Mouse (Mus musculus): ENCODE results near the gene Phox2a.

Gene Phox2a

DNA sequence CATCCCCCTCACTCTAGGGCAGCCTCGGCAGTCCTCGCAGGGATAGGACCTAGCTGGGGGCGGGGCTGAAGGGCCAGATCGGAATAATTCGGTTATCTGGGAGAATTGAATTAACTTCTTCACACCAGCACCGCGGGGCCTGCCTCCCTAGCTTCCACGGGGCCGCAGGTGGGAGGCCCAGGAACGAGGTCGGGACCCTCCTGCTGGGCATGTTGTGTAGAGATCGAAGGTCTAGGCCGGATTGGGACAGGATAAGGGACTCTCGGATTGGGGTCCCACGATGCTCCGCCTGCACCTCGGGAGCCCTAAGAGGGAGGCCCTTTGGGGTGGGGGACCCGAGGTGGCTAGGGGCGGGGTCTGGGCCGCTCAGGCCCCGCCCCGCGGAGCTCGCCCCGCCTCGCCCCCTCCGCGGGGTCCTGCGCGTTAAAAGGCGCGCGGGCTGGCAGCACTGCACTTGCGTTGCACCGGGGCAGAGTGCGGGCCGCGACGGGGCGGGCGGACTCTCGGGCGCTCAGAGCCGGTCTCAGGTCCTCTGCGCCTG lies at the start of gene Phox2a:
Gene Phox2a, plus strand, starts transcription at position 453 of the 541 bp plus-strand sequence.
- POLR2A ChIA-PET, result interaction anchor here in 3 of 4 experiments (0.6 to 3.7 kb wide), 35 partner anchors 9 to 392 kb away, joined by 3 to 15 read pairs (median 4); partner anchors contain the start of genes Inppl1 (in 3 of the 3), Clpb (in 2 of the 3), Folr1 (in 2 of the 3) and Lamtor1 (in 1 of the 3)
- CTCF ChIA-PET, result interaction anchor here (0.5 to 1.6 kb wide), 12 partner anchors 15 to 507 kb away, joined by 3 to 5 read pairs (median 4); partner anchors contain the start of gene Clpb (in 1 of the 4)

DNA sequence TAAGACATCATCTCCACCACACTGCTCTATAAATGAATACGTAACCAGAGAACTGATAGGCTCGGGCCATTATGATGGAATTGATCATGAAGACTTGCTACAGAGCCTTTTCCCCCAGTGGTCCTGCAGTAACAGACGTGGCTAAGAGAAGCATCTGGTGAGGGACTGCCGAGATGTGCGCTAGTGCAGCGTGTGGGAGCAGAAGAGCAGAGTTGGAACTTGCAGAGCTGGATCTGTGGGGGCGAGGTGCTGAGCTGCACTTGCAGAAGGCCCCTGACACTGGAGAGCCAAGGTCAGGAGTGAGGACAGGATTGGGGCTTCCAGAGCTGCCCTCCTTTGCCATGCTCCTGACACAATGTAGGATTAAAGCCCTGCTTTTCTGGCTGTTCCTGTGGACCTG lies 48.1 kb upstream of the Phox2a start:
- ChIA-PET CTCF (interaction anchor here in 2 of 4 experiments (0.6 to 0.7 kb wide), 2 partner anchors 14 to 358 kb away, joined by 3 read pairs; no protein-coding TSS in a partner anchor), POLR2A (interaction anchor here in 1 of 4 experiments (1.2 to 1.5 kb wide), 4 partner anchors 10 to 183 kb away, joined by 3 to 4 read pairs (median 3); no protein-coding TSS in a partner anchor)

DNA sequence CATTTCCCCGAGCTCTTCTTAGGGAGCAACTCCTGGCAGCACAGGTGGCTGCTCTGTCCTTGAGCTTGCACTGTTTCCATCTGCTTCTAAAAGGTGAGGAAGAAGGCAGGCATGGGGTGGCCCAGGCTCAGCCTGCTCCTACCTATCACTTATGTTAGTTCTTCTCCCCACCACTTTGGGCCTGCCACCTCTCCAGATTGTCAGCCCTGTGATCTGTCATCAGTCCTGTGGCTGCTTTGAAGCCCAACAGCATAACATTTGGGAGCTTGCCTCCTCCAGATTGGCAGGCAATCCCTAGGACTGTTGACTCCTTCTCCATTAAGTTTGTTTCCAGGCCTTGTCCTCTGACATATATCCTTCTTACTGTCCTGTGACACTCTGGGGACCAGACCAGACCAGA lies 46.5 kb upstream of the Phox2a start:
- POLR2A ChIA-PET, result no interaction called here
- CTCF ChIA-PET, result no interaction called here

DNA sequence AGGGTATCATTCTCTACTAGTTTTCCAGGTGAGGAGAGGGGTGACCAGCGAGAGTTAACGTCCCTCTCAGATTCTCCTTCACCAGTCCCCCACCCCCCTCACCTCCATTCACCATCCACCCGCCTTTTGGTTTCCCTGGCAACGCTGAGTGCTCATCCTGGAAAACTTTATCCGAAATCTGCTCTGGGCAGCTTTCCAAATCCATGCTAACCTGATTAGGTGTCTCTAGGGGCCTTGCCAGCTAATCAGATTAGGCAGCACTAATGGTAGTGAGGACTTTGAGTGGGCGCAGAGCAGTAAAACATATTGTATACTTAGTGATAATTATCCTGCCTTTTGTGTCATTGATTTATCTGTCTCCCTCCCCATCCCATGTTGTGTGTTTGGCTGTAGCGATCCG lies 45.4 kb upstream of the Phox2a start:
- ChIA-PET POLR2A (interaction anchor here in 1 of 4 experiments (1.0 kb wide), 1 partner anchor 88 kb away, joined by 3 read pairs; no protein-coding TSS in a partner anchor), CTCF (no interaction called here)

DNA sequence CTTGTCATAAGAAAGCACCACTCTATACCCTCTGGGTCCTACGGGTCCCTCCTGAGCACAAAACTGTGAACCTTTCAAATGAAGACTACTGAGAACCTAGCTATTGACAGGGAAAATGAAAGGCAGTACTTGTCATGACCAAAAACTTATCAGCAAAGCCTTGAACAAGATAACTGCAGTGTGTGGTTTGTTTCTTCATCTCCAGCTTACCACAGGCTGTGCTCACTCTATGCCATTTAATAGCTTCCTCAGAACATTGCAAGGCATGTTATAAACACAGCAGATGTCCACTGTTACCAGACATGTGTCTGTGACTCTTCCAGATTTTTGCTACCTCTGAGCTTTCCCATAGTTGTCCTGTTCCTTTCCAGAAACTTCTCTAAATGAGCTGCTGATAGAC lies 41.1 kb upstream of the Phox2a start:
- CTCF ChIA-PET, result no interaction called here
- POLR2A ChIA-PET, result interaction anchor here in 3 of 4 experiments (0.5 to 1.5 kb wide), 5 partner anchors 9 to 423 kb away, joined by 3 to 4 read pairs (median 3); no protein-coding TSS in a partner anchor

DNA sequence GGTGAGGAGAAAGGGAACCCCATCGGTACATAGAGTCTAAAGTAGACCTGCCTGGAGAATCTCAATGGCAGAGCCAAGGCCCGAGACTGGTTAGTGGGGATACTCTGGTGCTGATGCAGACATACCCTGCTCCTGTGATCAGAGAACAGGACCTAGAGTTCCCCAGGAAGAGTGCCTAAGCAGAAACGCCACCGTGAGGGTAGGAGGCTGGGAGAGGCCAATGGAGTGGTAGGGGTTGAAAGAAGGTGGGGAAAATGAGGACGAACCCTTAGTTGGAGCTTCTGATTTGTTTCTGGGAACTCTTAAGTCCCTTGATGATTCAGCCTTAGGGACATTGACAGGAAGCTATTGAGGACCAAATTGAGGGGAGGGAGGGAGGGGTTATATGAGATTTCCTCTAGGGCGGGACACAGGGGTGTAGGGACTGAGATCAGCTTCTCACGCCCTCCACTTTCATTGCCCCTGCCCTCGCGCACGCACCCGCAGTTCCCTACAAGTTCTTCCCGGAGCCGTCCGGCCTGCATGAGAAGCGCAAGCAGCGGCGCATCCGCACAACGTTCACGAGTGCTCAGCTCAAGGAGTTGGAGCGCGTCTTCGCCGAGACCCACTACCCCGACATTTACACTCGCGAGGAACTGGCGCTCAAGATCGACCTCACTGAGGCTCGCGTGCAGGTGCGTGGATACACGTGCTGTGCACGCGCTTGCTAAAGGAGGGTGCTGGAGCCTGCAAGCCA lies 2.4 kb downstream of the Phox2a start:
- ChIA-PET CTCF (interaction anchor here in 3 of 4 experiments (0.6 to 0.9 kb wide), 6 partner anchors 40 to 408 kb away, joined by 3 to 5 read pairs (median 4); partner anchors contain the start of gene Clpb (in 1 of the 3)), POLR2A (interaction anchor here (0.5 to 8.0 kb wide), 24 partner anchors 10 to 180 kb away, joined by 3 to 102 read pairs (median 4); partner anchors contain the start of gene Inppl1 (in 2 of the 4))

DNA sequence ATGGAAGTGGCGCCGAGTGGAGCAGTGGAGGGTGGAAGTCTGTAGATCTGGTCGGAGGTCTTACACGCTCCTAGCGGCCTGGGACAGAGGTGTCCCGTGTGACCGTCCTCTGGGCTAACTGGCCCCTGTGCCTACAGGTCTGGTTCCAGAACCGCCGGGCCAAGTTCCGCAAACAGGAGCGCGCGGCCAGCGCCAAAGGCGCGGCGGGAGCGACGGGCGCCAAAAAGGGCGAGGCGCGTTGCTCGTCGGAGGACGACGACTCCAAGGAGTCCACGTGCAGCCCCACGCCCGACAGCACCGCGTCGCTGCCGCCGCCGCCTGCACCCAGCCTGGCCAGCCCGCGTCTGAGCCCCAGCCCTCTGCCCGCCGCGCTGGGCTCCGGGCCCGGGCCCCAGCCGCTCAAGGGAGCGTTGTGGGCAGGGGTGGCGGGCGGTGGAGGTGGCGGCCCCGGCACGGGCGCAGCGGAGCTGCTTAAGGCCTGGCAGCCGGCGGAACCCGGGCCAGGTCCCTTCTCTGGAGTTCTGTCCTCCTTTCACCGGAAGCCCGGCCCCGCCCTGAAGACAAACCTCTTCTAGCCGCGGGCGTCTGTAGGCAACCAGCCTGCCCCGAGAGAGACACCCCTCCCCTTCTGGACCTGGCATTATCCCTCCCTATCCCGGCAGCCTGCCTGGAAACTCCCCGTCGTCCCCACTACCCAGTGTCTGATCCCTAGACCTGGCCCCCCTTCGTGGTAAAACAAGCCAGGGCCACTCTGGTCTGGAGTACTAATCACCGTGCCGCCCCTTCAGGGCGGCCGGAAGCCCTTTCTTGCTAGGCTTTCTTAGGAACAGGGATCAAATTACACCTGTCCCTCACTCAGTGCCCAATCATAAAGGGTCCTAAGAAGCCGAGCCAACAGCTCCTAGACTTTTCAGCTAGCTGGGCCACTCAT lies 3.7 kb downstream of the Phox2a start:
- POLR2A ChIA-PET, result interaction anchor here (0.5 to 8.0 kb wide), 31 partner anchors 9 to 389 kb away, joined by 3 to 102 read pairs (median 5); partner anchors contain the start of genes Inppl1 (in 2 of the 4), Clpb (in 1 of the 4), Lamtor1 (in 1 of the 4) and Nup98 (in 1 of the 4)
- CTCF ChIA-PET, result interaction anchor here (0.6 to 1.9 kb wide), 14 partner anchors 10 to 1272 kb away, joined by 3 to 27 read pairs (median 5); partner anchors contain the start of genes Clpb (in 1 of the 4) and Inppl1 (in 1 of the 4)

DNA sequence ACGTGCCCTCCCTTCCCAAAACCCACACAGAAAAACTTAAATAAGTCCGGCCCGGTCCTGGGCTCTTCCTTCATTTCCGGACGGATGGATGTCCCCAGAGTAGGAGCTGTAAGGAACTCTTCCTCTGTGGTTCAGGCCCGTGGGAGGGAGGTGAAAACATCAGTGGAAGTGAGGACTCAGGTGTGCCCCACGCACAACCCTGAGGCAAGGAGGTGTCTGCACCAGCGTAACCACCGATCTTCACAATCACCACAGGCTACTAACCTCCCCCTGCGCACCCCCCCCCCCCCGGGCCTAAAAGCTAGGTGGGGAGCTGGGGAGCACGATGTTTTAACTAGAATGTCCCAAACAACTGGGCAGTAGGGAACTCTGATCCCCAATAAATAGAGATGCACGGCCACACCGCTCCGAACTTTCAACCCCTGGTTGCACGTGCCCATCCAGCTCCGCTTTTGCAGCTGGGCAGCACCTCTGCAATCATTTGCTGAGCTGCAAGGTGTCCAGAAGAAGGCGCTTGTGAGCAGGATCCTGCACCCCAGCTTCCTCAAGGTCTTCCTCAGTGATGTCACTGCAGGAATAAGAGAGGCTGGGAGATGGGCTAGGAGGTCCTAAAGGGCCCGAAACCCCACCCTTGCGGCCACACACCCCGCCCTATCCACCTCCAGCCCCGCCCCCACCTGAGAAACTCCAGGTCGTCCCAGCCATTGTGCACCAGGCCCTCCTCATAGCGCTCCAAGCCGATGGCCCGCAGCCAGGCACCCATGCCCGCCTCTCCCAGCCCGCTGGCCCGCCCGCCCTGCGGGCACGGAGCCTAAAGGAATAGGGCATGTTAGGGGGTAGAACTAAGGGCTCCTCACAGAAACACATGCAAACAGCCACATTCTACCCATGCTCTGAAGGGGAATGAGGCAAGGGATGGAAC lies 5.0 kb downstream of the Phox2a start:
- ChIA-PET CTCF (interaction anchor here (0.6 to 2.2 kb wide), 36 partner anchors 9 to 594 kb away, joined by 3 to 27 read pairs (median 4); partner anchors contain the start of genes Clpb (in 2 of the 4) and Inppl1 (in 1 of the 4)), POLR2A (interaction anchor here (0.5 to 8.0 kb wide), 33 partner anchors 8 to 1112 kb away, joined by 3 to 102 read pairs (median 4); partner anchors contain the start of genes Inppl1 (in 2 of the 4), Clpb (in 1 of the 4), Lamtor1 (in 1 of the 4) and Nup98 (in 1 of the 4))

DNA sequence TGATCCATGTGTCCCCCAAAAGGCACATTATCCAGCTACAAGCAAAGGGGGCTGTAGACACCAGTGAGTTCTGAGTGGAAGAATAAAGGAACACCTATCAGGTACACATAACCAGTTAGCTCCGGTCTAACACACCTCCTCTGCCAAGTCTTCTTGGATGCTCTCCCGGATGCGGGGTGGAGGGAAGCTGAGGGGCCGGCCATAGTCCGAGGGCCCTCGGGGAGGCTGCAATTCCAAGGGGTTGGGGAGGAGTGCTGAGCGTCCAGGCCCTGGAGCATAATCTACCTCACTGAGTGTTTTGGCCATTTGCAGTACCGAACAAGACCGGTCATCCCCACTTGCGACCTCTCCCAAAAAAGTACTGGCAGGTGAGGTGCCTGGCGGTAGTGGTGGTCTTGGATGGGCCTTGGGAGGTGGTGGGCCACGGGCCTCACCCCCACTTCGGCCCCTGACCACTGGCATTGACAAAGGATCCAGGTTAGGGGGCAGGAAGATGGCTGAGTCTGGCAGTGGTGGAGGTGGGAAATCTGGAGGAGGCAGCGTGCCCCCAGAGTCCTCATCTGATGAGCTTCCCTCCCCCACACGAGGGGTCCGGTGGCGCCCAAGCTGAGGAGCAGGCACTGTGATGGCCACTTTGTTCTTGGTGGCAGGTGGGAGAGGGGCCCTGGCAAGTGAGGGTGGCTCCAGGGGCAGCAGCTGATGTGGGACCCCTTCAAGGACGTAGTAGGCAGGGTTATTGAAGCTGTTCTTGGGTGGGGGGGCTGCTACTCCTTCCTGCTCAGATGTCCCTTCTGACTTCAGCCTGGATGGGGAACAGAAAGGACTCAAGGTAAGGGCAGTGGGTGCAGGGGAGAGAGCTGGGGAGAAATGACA lies 5.9 kb downstream of the Phox2a start:
- CTCF ChIA-PET, result interaction anchor here (0.6 to 2.2 kb wide), 21 partner anchors 8 to 593 kb away, joined by 3 to 27 read pairs (median 5); partner anchors contain the start of genes Clpb (in 3 of the 4) and Inppl1 (in 1 of the 4)
- POLR2A ChIA-PET, result interaction anchor here (0.5 to 8.0 kb wide), 21 partner anchors 7 to 177 kb away, joined by 3 to 102 read pairs (median 5); partner anchors contain the start of genes Inppl1 (in 2 of the 4) and Clpb (in 1 of the 4)

DNA sequence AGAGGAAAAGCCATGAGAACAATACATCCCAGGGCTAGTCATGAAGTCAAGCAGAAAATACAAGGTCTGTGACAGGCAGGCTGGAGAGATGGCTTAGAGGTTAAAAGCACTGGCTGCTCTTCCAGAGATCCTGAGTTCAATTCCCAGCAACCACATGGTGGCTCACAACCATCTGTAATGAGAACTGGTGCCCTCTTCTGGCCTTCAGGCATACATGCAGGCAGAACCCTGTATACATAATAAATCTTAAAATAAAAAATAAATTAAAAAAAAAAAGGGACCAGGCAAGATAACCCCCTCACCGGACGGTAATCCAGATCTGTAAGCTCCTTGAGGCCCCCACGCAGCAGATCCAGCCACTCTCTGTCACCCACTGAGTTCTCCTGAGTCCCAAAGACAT lies 12.3 kb downstream of the Phox2a start:
- ChIA-PET POLR2A (interaction anchor here in 2 of 4 experiments (1.0 to 1.5 kb wide), 4 partner anchors 9 to 167 kb away, joined by 3 to 4 read pairs (median 3); partner anchors contain the start of gene Clpb (in 2 of the 2)), CTCF (interaction anchor here in 2 of 4 experiments (0.7 to 1.9 kb wide), 3 partner anchors 151 to 1355 kb away, joined by 3 to 5 read pairs (median 4); no protein-coding TSS in a partner anchor)

DNA sequence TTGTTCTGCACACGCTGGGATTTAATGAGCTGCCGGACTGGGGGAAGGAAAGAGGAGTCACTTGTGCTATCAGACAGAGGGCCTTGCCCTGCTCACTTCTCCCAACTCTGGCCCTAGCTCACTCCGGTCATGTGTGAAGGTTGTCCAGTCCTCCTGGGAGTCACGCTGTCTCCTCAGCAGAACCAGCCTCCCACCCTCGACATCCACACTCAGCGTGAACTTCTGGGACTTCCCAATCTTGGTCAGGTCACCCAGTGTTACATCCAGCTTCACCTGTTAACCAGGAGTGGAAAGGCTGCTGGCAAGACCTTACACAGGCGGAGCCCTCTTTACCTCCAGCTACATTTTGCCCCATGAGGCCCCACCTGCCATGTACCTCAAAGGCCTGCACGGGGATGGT lies 13.3 kb downstream of the Phox2a start:
- POLR2A ChIA-PET, result interaction anchor here (0.7 to 2.1 kb wide), 18 partner anchors 8 to 271 kb away, joined by 3 to 11 read pairs (median 4); partner anchors contain the start of genes Clpb (in 2 of the 4), Phox2a (in 2 of the 4), Lamtor1 (in 1 of the 4) and Tomt (in 1 of the 4)

DNA sequence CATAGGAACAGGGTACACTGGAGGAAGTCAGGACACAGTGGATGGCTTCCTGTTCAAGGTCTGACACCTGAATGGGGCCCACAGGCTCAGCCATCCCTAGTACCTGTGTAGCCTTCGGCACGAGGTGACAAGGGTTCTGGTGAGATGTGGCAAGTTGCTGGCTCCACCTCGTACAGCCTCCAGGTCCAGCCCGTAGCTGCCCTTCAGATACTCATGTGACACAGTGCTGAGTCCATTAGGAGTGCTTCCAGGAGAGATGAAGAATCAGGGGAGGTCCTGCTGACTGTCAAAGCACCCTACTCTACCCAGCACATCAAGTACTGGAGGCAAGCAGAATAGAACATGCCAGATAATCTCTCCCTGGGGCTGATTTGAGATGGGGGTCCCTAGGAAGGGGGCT lies 14.3 kb downstream of the Phox2a start:
- CTCF ChIA-PET, result interaction anchor here in 3 of 4 experiments (1.0 to 2.5 kb wide), 6 partner anchors 9 to 169 kb away, joined by 4 to 13 read pairs (median 6); partner anchors contain the start of gene Clpb (in 1 of the 3)
- POLR2A ChIA-PET, result interaction anchor here (0.6 to 2.1 kb wide), 13 partner anchors 8 to 169 kb away, joined by 3 to 11 read pairs (median 3); partner anchors contain the start of genes Clpb (in 1 of the 4), Lamtor1 (in 1 of the 4) and Tomt (in 1 of the 4)

More for the DNA sequence above, 13.3 kb downstream of the Phox2a start:
- CTCF ChIA-PET, result interaction anchor here (0.7 to 2.5 kb wide), 12 partner anchors 8 to 168 kb away, joined by 3 to 13 read pairs (median 4); partner anchors contain the start of gene Clpb (in 1 of the 4)

DNA sequence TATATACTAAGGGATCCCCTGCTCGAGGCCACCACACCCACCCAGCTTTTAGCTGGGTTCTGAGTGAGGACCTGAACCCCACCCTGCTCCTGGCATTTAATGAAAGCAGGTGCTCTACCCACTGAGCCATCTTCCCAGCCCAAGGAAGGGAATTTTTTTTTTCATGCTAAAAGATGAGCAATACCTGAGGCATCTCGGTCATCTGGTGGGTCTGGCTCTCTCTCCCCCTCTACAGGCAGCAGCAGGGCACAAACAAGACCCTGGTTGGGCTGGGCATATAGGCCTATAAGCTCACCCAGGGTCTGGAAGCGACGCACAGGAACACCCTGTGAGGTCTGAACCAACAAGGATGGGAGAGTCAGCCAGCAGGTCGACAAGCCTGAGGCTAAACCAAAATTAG lies 15.2 kb downstream of the Phox2a start:
- POLR2A ChIA-PET, result interaction anchor here (0.5 to 7.2 kb wide), 13 partner anchors 9 to 1156 kb away, joined by 3 to 102 read pairs (median 5); partner anchors contain the start of genes Clpb (in 1 of the 4) and Folr1 (in 1 of the 4)

DNA sequence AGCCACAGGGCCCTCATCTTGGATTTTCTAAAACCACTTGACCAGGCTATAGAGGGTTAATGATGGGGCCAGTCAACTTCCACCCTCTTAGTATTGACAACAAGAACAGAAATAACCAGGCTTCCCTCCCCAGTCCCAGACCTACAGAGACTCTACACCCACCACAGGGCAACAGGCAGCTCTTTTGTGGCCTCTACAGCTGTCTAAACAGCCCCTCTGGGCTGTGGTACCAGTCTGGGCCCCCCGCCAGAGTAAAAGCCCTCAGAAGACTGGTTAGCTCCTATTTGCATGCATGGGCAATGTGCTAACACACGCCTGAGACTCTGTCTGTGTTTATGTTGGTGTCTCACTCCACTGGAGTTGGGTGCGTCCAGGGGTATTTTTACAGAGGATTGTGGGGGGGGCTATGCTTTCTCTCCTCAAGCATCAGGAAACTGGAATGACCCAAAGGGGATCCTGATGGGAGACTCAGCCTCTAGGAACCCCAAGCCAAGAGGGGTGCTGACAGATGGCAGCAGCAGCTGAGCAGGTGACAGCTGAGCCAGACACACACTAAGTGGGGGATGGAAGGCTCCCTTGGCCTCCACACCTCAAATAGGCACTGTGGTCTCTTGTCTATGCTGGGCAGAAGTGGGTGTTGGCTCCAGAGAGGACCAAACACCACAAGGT lies 15.9 kb downstream of the Phox2a start:
- POLR2A ChIA-PET, result interaction anchor here (0.5 to 7.2 kb wide), 14 partner anchors 9 to 746 kb away, joined by 3 to 102 read pairs (median 5); partner anchors contain the start of genes Clpb (in 1 of the 4), Folr1 (in 1 of the 4) and Phox2a (in 1 of the 4)
- CTCF ChIA-PET, result interaction anchor here (0.5 to 1.9 kb wide), 11 partner anchors 8 to 625 kb away, joined by 3 to 7 read pairs (median 4); no protein-coding TSS in a partner anchor

More for the DNA sequence above, 15.2 kb downstream of the Phox2a start:
- CTCF ChIA-PET, result interaction anchor here (0.5 to 1.9 kb wide), 10 partner anchors 9 to 626 kb away, joined by 3 to 7 read pairs (median 4); no protein-coding TSS in a partner anchor
